Mouse (Mus musculus) thymus, adult 2 months (tissue): Measurements from ENCODE around the gene Amh.

Experiments
- CTCF ChIP-seq: fragments of 200-500 bp; IDR thresholded peaks from 2 replicates; pipeline ENCODE4 v1.5.1; 2012; ENCODE audit warnings: mild to moderate bottlenecking, control low read depth, low read length, moderate library complexity, borderline replicate concordance; ENCODE audit not compliant: control insufficient read depth, poor library complexity, insufficient read depth; ENCODE audit errors: extremely low read depth
- POLR2A ChIP-seq: fragments of 200-500 bp; IDR thresholded peaks from 2 replicates; pipeline ENCODE4 v1.6.1; 2012; ENCODE audit warnings: mild to moderate bottlenecking, low read length, control low read depth, moderate library complexity; ENCODE audit not compliant: control insufficient read depth, poor library complexity, insufficient read depth; ENCODE audit errors: extremely low read depth

DNA sequence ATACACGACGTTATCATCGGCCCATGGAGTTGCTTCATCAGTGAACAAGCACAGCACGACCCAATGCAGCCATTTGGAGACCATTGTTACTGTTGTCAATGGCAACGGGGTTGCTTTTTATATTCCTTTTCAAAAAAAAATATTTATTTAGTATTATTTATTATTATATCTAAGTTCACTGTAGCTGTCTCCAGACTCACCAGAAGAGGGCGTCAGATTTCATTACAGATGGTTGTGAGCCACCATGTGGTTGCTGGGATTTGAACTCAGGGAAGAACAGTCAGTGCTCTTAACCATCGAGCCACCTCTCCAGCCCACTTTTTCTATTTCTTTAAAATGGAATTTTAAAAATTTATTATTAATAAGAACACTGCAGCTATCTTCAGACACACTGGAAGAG, 9.8 kb downstream of the Amh start:
- no peak for TF ChIP-seq POLR2A
- no peak for TF ChIP-seq CTCF
